Mouse (Mus musculus) testis, adult 2 months (tissue): ENCODE measurements around the gene Cdhr5. TPM values are rescaled to one million over a fixed set of nuclear protein-coding genes. Genes with fewer than 3 reads are reported as not detected.
A peak's percentile ranks its signal among the peaks of the same experiment; 100 is the strongest.

Experiments
- H3K27ac ChIP-seq: fragments of 200-500 bp; 2 replicates; pipeline ENCODE4 v1.5.1; 2012; ENCODE audit warnings: low read depth, low read length; ENCODE audit not compliant: control insufficient read depth, insufficient read depth
- H3K27me3 ChIP-seq: fragments of 200-500 bp; 2 replicates; pipeline ENCODE4 v1.6.1; 2012; ENCODE audit warnings: mild to moderate bottlenecking, low read length, moderate library complexity; ENCODE audit not compliant: control insufficient read depth, insufficient read depth
- H3K36me3 ChIP-seq: fragments of 200-500 bp; 2 replicates; pipeline ENCODE4 v1.6.1; 2012; ENCODE audit warnings: mild to moderate bottlenecking, low read length; ENCODE audit not compliant: control insufficient read depth, insufficient read depth
- H3K4me1 ChIP-seq: fragments of 200-500 bp; 2 replicates; pipeline ENCODE4 v1.6.1; 2012; ENCODE audit warnings: low read length; ENCODE audit not compliant: control insufficient read depth, insufficient read depth
- H3K4me3 ChIP-seq: fragments of 200-500 bp; 2 replicates; pipeline ENCODE4 v1.5.1; 2012; ENCODE audit warnings: low read depth, mild to moderate bottlenecking, low read length, moderate library complexity, mixed read lengths; ENCODE audit not compliant: control insufficient read depth
- CTCF ChIP-seq: fragments of 200-500 bp; IDR thresholded peaks from 2 replicates; pipeline ENCODE4 v1.5.1; 2012; ENCODE audit warnings: low read depth, mild to moderate bottlenecking, inconsistent platforms, low read length, moderate library complexity; ENCODE audit not compliant: control insufficient read depth, insufficient read depth, insufficient replicate concordance
- POLR2A ChIP-seq: fragments of 200-500 bp; IDR thresholded peaks from 2 replicates; pipeline ENCODE4 v1.6.1; 2012; ENCODE audit warnings: low read depth, mild to moderate bottlenecking, inconsistent platforms, low read length, moderate library complexity; ENCODE audit not compliant: control insufficient read depth
- polyA plus RNA-seq: library from polyadenylated mRNA; depleted of rRNA; stranded (reverse); fragments of >200 nt; gene quantifications from 2 replicates; pipeline ENCODE4 v1.2.3, GENCODE M21; 2012; rRNA removed

Gene Cdhr5
- polyA plus RNA-seq: 0.76 and 0.91 TPM in 2 replicates

DNA sequence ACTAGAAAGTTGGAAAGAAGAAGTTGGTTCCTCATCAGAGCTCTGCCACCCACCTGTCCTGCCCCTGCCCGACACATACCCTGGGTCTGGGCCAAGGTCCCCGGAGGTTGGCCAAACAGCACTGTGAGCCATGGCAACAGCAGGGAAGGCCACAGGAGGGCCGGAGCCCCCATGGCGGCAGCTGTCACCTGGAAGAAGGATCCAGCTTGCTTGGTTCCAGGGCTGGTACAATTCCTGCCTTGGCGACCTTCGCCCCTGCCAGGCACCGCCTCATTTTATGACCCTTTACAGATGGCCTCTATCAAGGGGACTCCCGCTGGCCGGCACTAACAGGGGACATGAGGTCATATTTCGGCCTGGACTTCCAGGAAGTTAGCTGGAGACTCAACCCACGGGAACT lies at the start of gene Cdhr5:
Cdhr5 (minus strand) TSS at position 241 of the 400 bp plus-strand sequence.
- Histone ChIP-seq H3K27ac (no peak within 1 kb of the TSS), H3K27me3 (no peaks in the 10 kb centered on the region), H3K4me1 (peaks cover 9% of the 10 kb centered on the region), H3K36me3 (no peaks in the 10 kb centered on the region), H3K4me3 (no peak within 1 kb of the TSS)
- TF ChIP-seq POLR2A: no peak
- no peak for TF ChIP-seq CTCF

DNA sequence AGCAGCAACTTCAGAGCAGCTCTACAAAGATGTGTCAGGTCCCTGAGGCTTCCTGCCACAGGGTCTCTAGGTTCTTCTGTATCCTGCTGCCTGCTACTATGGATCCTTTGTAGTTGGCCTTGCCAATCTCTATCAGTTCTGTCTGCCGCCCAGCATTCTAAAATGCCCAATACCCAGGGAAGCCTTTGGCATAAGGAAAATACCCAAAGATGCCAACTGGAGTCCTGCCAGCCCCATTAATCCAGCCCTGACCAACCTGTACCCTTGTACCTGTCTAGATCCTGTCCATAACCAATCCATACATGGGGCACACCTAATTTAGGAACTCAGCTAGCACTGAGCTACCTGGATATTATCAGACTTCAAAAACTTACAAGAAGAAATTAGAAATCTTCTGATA lies 48.1 kb upstream of the Cdhr5 start:
- Histone ChIP-seq H3K4me1 (peaks cover 8% of the 10 kb centered on the region), H3K27me3 (no peaks in the 10 kb centered on the region), H3K36me3 (no peaks in the 10 kb centered on the region; the same call in none of the 2 replicates), H3K4me3 (no peak overlapping the region), H3K27ac (no peak overlapping the region)
- TF ChIP-seq CTCF (no peak), POLR2A (no peak)

DNA sequence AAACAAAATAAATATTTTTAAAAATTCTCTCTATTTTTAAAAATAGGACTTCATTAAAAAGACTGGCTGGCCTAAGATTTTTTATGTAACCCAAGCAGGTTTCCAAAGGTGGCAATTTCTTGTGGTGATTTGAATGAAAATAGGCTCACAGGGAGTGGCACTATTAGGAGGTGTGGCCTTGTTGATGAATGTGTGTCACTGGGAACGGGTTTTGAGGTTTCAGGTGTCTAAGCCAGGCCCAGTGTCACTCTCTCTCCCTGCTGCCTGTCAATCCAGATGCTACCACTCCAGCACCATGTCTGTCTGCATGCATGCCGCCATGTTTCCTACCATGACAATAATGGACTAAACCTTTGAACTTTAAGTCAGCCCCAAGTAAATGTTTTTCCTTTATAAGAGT lies 42.9 kb upstream of the Cdhr5 start:
- no peaks in the 10 kb centered on the region; the same call in none of the 2 replicates for H3K36me3 ChIP-seq
- no peak overlapping the region for H3K27ac ChIP-seq
- H3K4me3 ChIP-seq: peak overlapping the region; percentile 47
- TF ChIP-seq CTCF (no peak), POLR2A (no peak)
- no peaks in the 10 kb centered on the region for H3K27me3 ChIP-seq
- no peaks in the 10 kb centered on the region for H3K4me1 ChIP-seq

DNA sequence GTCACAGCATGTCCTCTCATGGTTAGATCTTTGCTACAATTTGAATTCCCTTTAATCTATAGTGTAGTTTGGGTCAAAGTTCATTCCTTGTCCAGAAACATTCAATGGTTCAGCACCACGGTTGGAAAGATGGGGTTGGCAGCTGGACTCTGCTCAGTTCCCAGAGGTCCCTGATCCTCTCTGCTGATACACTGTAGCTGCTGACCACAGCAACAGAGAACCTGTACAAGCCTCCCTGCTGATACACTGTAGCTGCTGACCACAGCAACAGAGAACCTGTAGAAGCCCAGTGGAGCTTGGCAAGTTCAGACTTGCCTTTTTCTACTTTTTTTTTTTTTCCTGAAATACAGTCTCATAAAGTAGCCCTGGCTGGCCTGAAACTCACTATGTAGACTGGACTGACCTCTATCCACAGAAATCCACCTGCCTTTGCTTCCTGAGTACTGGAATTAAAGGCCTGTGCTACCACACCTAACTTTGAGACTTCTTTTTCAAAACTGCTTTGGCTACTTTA lies 41.1 kb upstream of the Cdhr5 start:
- H3K27me3 ChIP-seq: no peaks in the 10 kb centered on the region
- H3K27ac ChIP-seq: no peak overlapping the region
- no peaks in the 10 kb centered on the region; the same call in none of the 2 replicates for H3K36me3 ChIP-seq
- H3K4me1 ChIP-seq: no peaks in the 10 kb centered on the region
- no peak overlapping the region for H3K4me3 ChIP-seq
- no peak for TF ChIP-seq CTCF
- TF ChIP-seq POLR2A: no peak

DNA sequence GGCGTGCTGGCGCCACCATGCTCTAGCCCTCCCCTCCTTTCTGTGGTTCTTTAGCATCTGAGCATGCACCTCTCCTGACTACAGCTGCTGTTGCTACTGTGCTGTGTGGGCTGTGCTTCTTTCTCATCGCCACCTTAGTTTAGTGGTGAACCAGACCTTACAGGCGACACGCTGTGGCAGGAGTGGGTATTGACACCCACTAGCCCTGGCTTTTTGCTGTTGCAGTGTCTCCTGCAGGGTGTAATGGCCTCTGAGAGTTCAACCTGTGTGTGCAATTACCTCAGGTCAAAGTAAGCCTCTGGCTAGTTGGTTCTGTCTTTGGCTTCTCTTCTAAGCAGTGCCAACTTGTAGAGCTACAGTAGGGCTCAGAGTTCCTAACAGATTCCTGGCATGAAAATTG lies 39.4 kb upstream of the Cdhr5 start:
- Histone ChIP-seq H3K27ac (no peak overlapping the region), H3K36me3 (peaks cover 2% of the 10 kb centered on the region), H3K27me3 (no peaks in the 10 kb centered on the region), H3K4me1 (no peaks in the 10 kb centered on the region), H3K4me3 (no peak overlapping the region)
- TF ChIP-seq POLR2A (no peak), CTCF (peak; percentile 43; the same call in 1 of the 2 replicates)

DNA sequence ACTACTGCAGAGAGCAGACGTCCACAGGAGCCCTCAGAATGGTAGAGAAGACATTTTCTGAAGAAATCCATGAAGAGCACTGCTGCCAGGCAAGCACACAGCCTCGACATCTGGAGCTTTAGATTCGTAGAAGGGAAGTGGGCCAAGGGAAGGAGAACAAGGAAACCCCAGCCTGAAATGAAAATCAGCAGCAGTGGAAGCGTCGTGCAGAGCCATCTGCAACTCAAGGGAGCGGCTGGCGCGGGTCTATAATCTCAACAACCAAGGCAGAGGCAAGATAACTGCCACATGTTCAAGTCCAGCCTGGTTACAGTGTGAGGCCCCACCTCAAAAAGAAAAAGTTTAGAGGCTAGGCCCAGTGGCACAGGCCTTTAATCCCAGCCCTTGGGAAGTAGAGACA lies 38.5 kb upstream of the Cdhr5 start:
- no peaks in the 10 kb centered on the region for H3K4me1 ChIP-seq
- H3K27me3 ChIP-seq: no peaks in the 10 kb centered on the region
- TF ChIP-seq CTCF (no peak), POLR2A (no peak)
- peaks cover 3% of the 10 kb centered on the region for H3K36me3 ChIP-seq
- H3K4me3 ChIP-seq: no peak overlapping the region
- no peak overlapping the region for H3K27ac ChIP-seq

DNA sequence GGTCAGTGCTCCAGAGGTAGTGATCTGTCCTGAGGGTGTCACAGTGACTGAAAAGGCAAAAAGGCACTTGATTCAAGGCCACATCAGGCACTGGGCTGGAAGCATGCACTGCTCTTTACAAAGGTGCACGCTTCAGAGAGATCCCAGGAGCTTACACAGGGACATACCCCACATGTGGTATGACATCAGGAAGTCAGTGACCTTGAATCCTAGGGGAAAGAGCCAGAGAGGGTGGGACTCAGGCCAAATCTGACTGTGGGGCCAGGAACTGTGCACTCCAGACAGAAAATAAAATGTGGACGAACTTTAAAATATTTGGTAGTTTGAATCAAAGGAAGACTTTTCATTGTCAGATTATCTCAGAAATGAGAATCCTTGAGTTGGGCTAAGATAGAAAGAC lies 37.8 kb upstream of the Cdhr5 start:
- H3K4me1 ChIP-seq: no peaks in the 10 kb centered on the region
- TF ChIP-seq CTCF (no peak), POLR2A (no peak)
- no peaks in the 10 kb centered on the region for H3K27me3 ChIP-seq
- no peak overlapping the region for H3K27ac ChIP-seq
- H3K4me3 ChIP-seq: no peak overlapping the region
- peaks cover 3% of the 10 kb centered on the region for H3K36me3 ChIP-seq
